Mouse (Mus musculus) olfactory bulb, adult 2 months (tissue): ENCODE data around the gene Cacng8.

Experiments
- CTCF ChIP-seq: fragments of 200-500 bp; IDR thresholded peaks from 2 replicates; pipeline ENCODE4 v1.5.1; 2012; ENCODE audit warnings: low read depth, mild to moderate bottlenecking, low read length, moderate library complexity; ENCODE audit not compliant: insufficient read depth
- POLR2A ChIP-seq: fragments of 200-500 bp; IDR thresholded peaks from 2 replicates; pipeline ENCODE4 v1.6.1; 2012; ENCODE audit warnings: mild to moderate bottlenecking, low read depth, low read length, moderate library complexity; ENCODE audit not compliant: insufficient read depth

DNA sequence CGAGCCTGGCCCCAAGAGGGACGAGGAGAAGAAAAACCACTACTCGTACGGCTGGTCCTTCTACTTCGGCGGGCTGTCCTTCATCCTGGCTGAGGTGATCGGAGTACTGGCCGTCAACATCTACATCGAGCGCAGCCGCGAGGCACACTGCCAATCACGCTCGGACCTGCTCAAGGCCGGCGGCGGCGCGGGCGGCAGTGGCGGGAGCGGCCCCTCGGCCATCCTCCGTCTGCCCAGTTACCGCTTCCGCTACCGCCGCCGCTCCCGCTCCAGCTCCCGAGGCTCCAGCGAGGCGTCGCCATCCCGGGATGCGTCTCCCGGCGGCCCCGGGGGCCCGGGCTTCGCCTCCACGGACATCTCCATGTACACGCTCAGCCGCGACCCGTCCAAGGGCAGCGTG, 24.4 kb downstream of the Cacng8 start:
- TF ChIP-seq CTCF, result no peak
- no peak for TF ChIP-seq POLR2A
